Mouse (Mus musculus) stomach, postnatal 0 days (tissue): ENCODE measurements at regions not wholly inside any gene's neighbourhood (a gene's known extent, or its start where the extent isn't known, plus 50 kb on each side); places are given as distances from the start of the nearest gene placed in this dataset.

Source experiments
- CTCF ChIP-seq: IDR thresholded peaks from 2 replicates; pipeline ENCODE4 v1.5.1; 2016; ENCODE audit warnings: antibody characterized with exemption, low read depth, mild to moderate bottlenecking, moderate library complexity
- EP300 ChIP-seq: optimal IDR thresholded peaks from 2 replicates; pipeline ENCODE3; 2016; ENCODE audit warnings: antibody characterized with exemption

DNA sequence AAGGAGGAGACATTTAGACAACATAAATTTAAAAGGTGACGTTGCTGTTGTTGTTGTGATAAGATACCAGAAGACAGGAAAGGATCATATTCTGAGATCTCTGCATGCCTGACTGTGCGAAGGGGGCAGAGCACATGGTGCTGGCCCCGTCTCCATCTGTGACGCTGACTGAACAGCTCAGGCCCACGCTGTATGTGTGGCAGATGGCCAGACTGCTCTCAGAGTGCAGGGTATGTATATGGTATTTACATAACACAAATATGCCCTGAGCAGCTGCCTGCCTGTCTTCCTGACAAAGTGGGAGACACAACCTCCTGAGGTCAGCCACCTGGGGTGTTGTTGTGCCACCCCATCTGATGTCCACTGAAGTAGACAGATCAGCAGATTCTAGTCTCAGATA is 620.5 kb downstream of the Pard3 start:
- TF ChIP-seq CTCF (no peak), EP300 (no peak)
